Mouse (Mus musculus) small intestine, adult 2 months (tissue): ENCODE measurements around the gene Arhgap42.

Experiments used
- CTCF ChIP-seq: fragments of 200-500 bp; IDR thresholded peaks from 2 replicates; pipeline ENCODE4 v1.5.1; 2012; ENCODE audit warnings: low read depth, mild to moderate bottlenecking, control low read depth, inconsistent platforms, low read length, moderate library complexity, mixed read lengths; ENCODE audit not compliant: insufficient replicate concordance, insufficient read length; ENCODE audit errors: extremely low read depth
- POLR2A ChIP-seq: fragments of 200-500 bp; IDR thresholded peaks from 2 replicates; pipeline ENCODE4 v1.6.1; 2012; ENCODE audit warnings: low read depth, mild to moderate bottlenecking, control low read depth, inconsistent platforms, low read length, moderate library complexity

DNA sequence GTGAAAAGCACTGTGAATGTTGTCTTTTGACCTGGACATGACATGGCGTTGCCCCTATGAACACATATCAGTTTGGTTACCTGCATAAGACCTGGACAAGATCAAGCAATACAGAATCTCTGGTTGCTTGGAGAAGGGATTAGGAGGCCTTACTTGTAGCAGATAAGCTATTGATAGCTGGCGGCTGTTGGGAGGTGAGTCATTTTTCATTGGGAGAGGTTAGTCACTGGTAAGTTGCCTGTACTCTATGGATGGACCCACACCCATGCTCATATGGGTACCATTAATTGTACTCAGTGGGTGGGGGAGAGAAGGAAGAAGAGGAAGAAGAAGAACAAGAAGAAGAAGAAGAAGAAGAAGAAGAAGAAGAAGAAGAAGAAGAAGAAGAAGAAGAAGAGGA is 23.6 kb upstream of the Arhgap42 start:
- TF ChIP-seq CTCF (no peak), POLR2A (no peak)
